Mouse (Mus musculus): ENCODE results near the gene Fcgr1.
A peak's percentile ranks its signal among the peaks of the same experiment; 100 is the strongest.
"Not testable (repeated sequence)": the region's sequence is repeated elsewhere in the genome, so short reads cannot be mapped to it uniquely, and the experiment has no call there.

Gene Fcgr1

GRCm38 (mm10) chr3:96293787-96294186 is at the start of gene Fcgr1:
TSS of gene Fcgr1 (minus strand) at chr3:96293969.
- no peak for DNase-seq (ENCODE audit: extremely low spot score, low spot score)

- DNase-seq (ENCODE audit: extremely low spot score, low spot score): peak; percentile 14
Measured at GRCm38 (mm10) chr3:96342652-96343051, 48.9 kb upstream of the Fcgr1 start.

GRCm38 (mm10) chr3:96342100-96342499 is 48.3 kb upstream of the Fcgr1 start:
- DNase-seq (ENCODE audit: extremely low spot score, low spot score): not testable (repeated sequence)

- DNase-seq (ENCODE audit: extremely low spot score, low spot score): peak; percentile 63
Measured at GRCm38 (mm10) chr3:96340611-96341312, 47.0 kb upstream of the Fcgr1 start.

- peak; percentile 15 for DNase-seq (ENCODE audit: extremely low spot score, low spot score)
Measured at GRCm38 (mm10) chr3:96338849-96339480, 45.2 kb upstream of the Fcgr1 start.

GRCm38 (mm10) chr3:96338043-96338442 is 44.3 kb upstream of the Fcgr1 start:
- DNase-seq (ENCODE audit: extremely low spot score, low spot score): peak; percentile 12

GRCm38 (mm10) chr3:96337269-96337668 is 43.5 kb upstream of the Fcgr1 start:
- no peak for DNase-seq (ENCODE audit: extremely low spot score, low spot score)

GRCm38 (mm10) chr3:96336636-96337035 is 42.9 kb upstream of the Fcgr1 start:
- DNase-seq (ENCODE audit: extremely low spot score, low spot score): peak; percentile 11

GRCm38 (mm10) chr3:96335591-96335990 is 41.8 kb upstream of the Fcgr1 start:
- peak; percentile 17 for DNase-seq (ENCODE audit: extremely low spot score, low spot score)

GRCm38 (mm10) chr3:96335163-96335550 is 41.4 kb upstream of the Fcgr1 start:
- no peak for DNase-seq (ENCODE audit: extremely low spot score, low spot score)

- peak; percentile 61 for DNase-seq (ENCODE audit: extremely low spot score, low spot score)
Measured at GRCm38 (mm10) chr3:96334175-96335162, 40.7 kb upstream of the Fcgr1 start.

- DNase-seq (ENCODE audit: extremely low spot score, low spot score): peak; percentile 60
Measured at GRCm38 (mm10) chr3:96333396-96334174, 39.8 kb upstream of the Fcgr1 start.

GRCm38 (mm10) chr3:96332631-96333395 is 39.0 kb upstream of the Fcgr1 start:
- peak; percentile 74 for DNase-seq (ENCODE audit: extremely low spot score, low spot score)

- no peak for DNase-seq (ENCODE audit: extremely low spot score, low spot score)
Measured at GRCm38 (mm10) chr3:96332000-96332399, 38.2 kb upstream of the Fcgr1 start.

GRCm38 (mm10) chr3:96331438-96331837 is 37.7 kb upstream of the Fcgr1 start:
- DNase-seq (ENCODE audit: extremely low spot score, low spot score): no peak

GRCm38 (mm10) chr3:96330603-96331002 is 36.8 kb upstream of the Fcgr1 start:
- no peak for DNase-seq (ENCODE audit: extremely low spot score, low spot score)

GRCm38 (mm10) chr3:96330181-96330580 is 36.4 kb upstream of the Fcgr1 start:
- DNase-seq (ENCODE audit: extremely low spot score, low spot score): peak; percentile 11

GRCm38 (mm10) chr3:96328730-96329387 is 35.1 kb upstream of the Fcgr1 start:
- peak; percentile 58 for DNase-seq (ENCODE audit: extremely low spot score, low spot score)

- DNase-seq (ENCODE audit: extremely low spot score, low spot score): peak; percentile 77
Measured at GRCm38 (mm10) chr3:96328060-96328729, 34.4 kb upstream of the Fcgr1 start.

All from neural tube, embryonic 10.5 days (tissue).